Mouse (Mus musculus): ENCODE results near the gene Slc39a11. TPM values are rescaled to one million over a fixed set of nuclear protein-coding genes. Genes with fewer than 3 reads are reported as not detected.
A peak's percentile ranks its signal among the peaks of the same experiment; 100 is the strongest.

Gene Slc39a11
- polyA plus RNA-seq, 1 experiment from 2014 or later = 38.5 TPM

- H3K4me2 ChIP-seq (ENCODE audit: low read length) = no peak overlapping the region
- H3K27ac ChIP-seq (ENCODE audit: low read length) = no peak overlapping the region
- H3K9ac ChIP-seq (ENCODE audit: low read depth, low read length) = no peak overlapping the region
- no peak overlapping the region for H3K4me3 ChIP-seq (ENCODE audit: low read depth, low read length)
- ATAC-seq = no peak
- H3K36me3 ChIP-seq (ENCODE audit: control insufficient read depth, insufficient read depth, low read length) = no peaks in the 10 kb centered on the region
- H3K9me3 ChIP-seq (replicated peaks; ENCODE audit: control insufficient read depth, low read length, poor library complexity, severe bottlenecking) = no peaks in the 10 kb centered on the region
- H3K4me1 ChIP-seq (ENCODE audit: control insufficient read depth, insufficient read depth, low read length) = no peaks in the 10 kb centered on the region; the same call in none of the 2 replicates
- WGBS = 86% methylated on average over 14 of the region's 14 CpGs
- no peaks in the 10 kb centered on the region for H3K27me3 ChIP-seq (ENCODE audit: control insufficient read depth, insufficient read depth, low read depth, low read length)
Observed at GRCm38 (mm10) chr11:113259712-113260382, 390.0 kb downstream of the Slc39a11 start.

- no peak overlapping the region for H3K27ac ChIP-seq (ENCODE audit: low read length)
- 94% methylated on average over 6 of the region's 6 CpGs for WGBS
- no peak for ATAC-seq
- no peak overlapping the region for H3K4me2 ChIP-seq (ENCODE audit: low read length)
- no peaks in the 10 kb centered on the region for H3K36me3 ChIP-seq (ENCODE audit: control insufficient read depth, insufficient read depth, low read length)
- H3K4me3 ChIP-seq (ENCODE audit: low read depth, low read length) = no peak overlapping the region
- no peaks in the 10 kb centered on the region for H3K9me3 ChIP-seq (replicated peaks; ENCODE audit: control insufficient read depth, low read length, poor library complexity, severe bottlenecking)
- H3K9ac ChIP-seq (ENCODE audit: low read depth, low read length) = no peak overlapping the region
- no peaks in the 10 kb centered on the region for H3K27me3 ChIP-seq (ENCODE audit: control insufficient read depth, insufficient read depth, low read depth, low read length)
- H3K4me1 ChIP-seq (ENCODE audit: control insufficient read depth, insufficient read depth, low read length) = no peaks in the 10 kb centered on the region; the same call in none of the 2 replicates
Observed at GRCm38 (mm10) chr11:113258016-113258415, 391.9 kb downstream of the Slc39a11 start.

DNA sequence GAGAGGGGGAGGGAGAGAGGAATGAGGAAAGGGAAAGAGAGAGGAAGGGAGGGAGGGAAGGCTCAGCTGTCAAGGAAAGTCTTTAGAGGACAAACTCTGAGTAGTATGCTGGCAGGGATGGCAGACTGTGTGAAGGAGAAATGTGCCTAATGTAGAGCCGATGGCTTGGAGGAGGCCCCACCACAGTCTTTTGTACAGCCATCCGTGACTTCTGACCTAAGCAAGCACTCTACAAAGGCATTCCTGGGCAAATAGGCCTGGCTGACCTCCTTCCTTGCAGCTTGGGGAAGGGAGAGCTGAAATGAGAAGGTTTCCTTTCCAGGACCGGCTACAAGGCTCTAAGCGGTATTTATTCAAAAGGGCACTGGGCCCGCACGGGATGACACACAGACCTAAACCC lies 395.2 kb downstream of the Slc39a11 start:
- no peak overlapping the region for H3K4me2 ChIP-seq (ENCODE audit: low read length)
- no peaks in the 10 kb centered on the region for H3K36me3 ChIP-seq (ENCODE audit: control insufficient read depth, insufficient read depth, low read length)
- no peaks in the 10 kb centered on the region for H3K27me3 ChIP-seq (ENCODE audit: control insufficient read depth, insufficient read depth, low read depth, low read length)
- 50% methylated on average over 6 of the region's 6 CpGs for WGBS
- no peak for ATAC-seq
- no peak overlapping the region for H3K9ac ChIP-seq (ENCODE audit: low read depth, low read length)
- H3K9me3 ChIP-seq (replicated peaks; ENCODE audit: control insufficient read depth, low read length, poor library complexity, severe bottlenecking) = no peaks in the 10 kb centered on the region
- H3K27ac ChIP-seq (ENCODE audit: low read length) = no peak overlapping the region
- no peak overlapping the region for H3K4me3 ChIP-seq (ENCODE audit: low read depth, low read length)
- no peaks in the 10 kb centered on the region for H3K4me1 ChIP-seq (ENCODE audit: control insufficient read depth, insufficient read depth, low read length)

DNA sequence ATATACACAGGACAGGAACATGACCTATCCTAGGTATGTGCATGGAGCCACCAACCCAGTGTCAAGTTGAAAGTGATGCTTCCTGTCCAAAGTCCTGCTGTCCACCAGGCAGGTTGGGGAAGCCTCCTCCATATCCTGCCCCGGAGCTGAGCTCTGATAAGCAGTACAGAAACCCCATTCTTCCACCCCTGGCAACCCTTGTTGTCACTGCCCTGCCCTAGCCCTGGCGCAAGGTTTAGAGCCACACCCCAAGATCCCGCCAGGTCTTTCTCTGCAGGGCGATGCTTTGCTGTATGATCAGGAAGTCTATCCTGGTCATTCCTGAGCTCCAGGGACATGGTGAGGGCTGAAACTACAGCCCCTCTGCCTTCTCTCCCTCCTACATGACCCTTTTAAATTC lies 396.7 kb downstream of the Slc39a11 start:
- WGBS = 96% methylated on average over 4 of the region's 4 CpGs
- no peak overlapping the region for H3K4me2 ChIP-seq (ENCODE audit: low read length)
- no peaks in the 10 kb centered on the region for H3K9me3 ChIP-seq (replicated peaks; ENCODE audit: control insufficient read depth, low read length, poor library complexity, severe bottlenecking)
- H3K27ac ChIP-seq (ENCODE audit: low read length) = no peak overlapping the region
- no peak overlapping the region for H3K9ac ChIP-seq (ENCODE audit: low read depth, low read length)
- no peaks in the 10 kb centered on the region for H3K36me3 ChIP-seq (ENCODE audit: control insufficient read depth, insufficient read depth, low read length)
- no peak for ATAC-seq
- H3K4me3 ChIP-seq (ENCODE audit: low read depth, low read length) = no peak overlapping the region
- H3K4me1 ChIP-seq (ENCODE audit: control insufficient read depth, insufficient read depth, low read length) = no peaks in the 10 kb centered on the region
- H3K27me3 ChIP-seq (ENCODE audit: control insufficient read depth, insufficient read depth, low read depth, low read length) = no peaks in the 10 kb centered on the region

- Histone ChIP-seq H3K4me3 (ENCODE audit: low read depth, low read length) (no peak overlapping the region), H3K4me1 (ENCODE audit: control insufficient read depth, insufficient read depth, low read length) (no peaks in the 10 kb centered on the region), H3K4me2 (ENCODE audit: low read length) (no peak overlapping the region), H3K27ac (ENCODE audit: low read length) (no peak overlapping the region), H3K36me3 (ENCODE audit: control insufficient read depth, insufficient read depth, low read length) (no peaks in the 10 kb centered on the region), H3K27me3 (ENCODE audit: control insufficient read depth, insufficient read depth, low read depth, low read length) (no peaks in the 10 kb centered on the region), H3K9me3 (replicated peaks; ENCODE audit: control insufficient read depth, low read length, poor library complexity, severe bottlenecking) (no peaks in the 10 kb centered on the region), H3K9ac (ENCODE audit: low read depth, low read length) (no peak overlapping the region)
- 98% methylated on average over 7 of the region's 7 CpGs for WGBS
- no peak for ATAC-seq
Observed at GRCm38 (mm10) chr11:113251172-113251571, 398.7 kb downstream of the Slc39a11 start.

- Histone ChIP-seq H3K4me2 (ENCODE audit: low read length) (no peak overlapping the region), H3K4me1 (ENCODE audit: control insufficient read depth, insufficient read depth, low read length) (no peaks in the 10 kb centered on the region), H3K27ac (ENCODE audit: low read length) (no peak overlapping the region), H3K4me3 (ENCODE audit: low read depth, low read length) (no peak overlapping the region), H3K9ac (ENCODE audit: low read depth, low read length) (no peak overlapping the region), H3K36me3 (ENCODE audit: control insufficient read depth, insufficient read depth, low read length) (no peaks in the 10 kb centered on the region), H3K27me3 (ENCODE audit: control insufficient read depth, insufficient read depth, low read depth, low read length) (no peaks in the 10 kb centered on the region), H3K9me3 (replicated peaks; ENCODE audit: control insufficient read depth, low read length, poor library complexity, severe bottlenecking) (no peaks in the 10 kb centered on the region; the same call in 1 of the 2 replicates)
- no peak for ATAC-seq
- 86% methylated on average over 9 of the region's 9 CpGs for WGBS
Observed at GRCm38 (mm10) chr11:113246475-113246874, 403.4 kb downstream of the Slc39a11 start.

- Histone ChIP-seq H3K9ac (ENCODE audit: low read depth, low read length) (no peak overlapping the region), H3K4me2 (ENCODE audit: low read length) (no peak overlapping the region), H3K27me3 (ENCODE audit: control insufficient read depth, insufficient read depth, low read depth, low read length) (no peaks in the 10 kb centered on the region), H3K27ac (ENCODE audit: low read length) (peak overlapping the region; percentile 17; the same call in 1 of the 2 replicates), H3K9me3 (replicated peaks; ENCODE audit: control insufficient read depth, low read length, poor library complexity, severe bottlenecking) (no peaks in the 10 kb centered on the region; the same call in 1 of the 2 replicates), H3K4me3 (ENCODE audit: low read depth, low read length) (no peak overlapping the region), H3K36me3 (ENCODE audit: control insufficient read depth, insufficient read depth, low read length) (no peaks in the 10 kb centered on the region), H3K4me1 (ENCODE audit: control insufficient read depth, insufficient read depth, low read length) (no peaks in the 10 kb centered on the region)
- 45% methylated on average over 10 of the region's 10 CpGs for WGBS
- no peak for ATAC-seq
Observed at GRCm38 (mm10) chr11:113245666-113246065, 404.2 kb downstream of the Slc39a11 start.

DNA sequence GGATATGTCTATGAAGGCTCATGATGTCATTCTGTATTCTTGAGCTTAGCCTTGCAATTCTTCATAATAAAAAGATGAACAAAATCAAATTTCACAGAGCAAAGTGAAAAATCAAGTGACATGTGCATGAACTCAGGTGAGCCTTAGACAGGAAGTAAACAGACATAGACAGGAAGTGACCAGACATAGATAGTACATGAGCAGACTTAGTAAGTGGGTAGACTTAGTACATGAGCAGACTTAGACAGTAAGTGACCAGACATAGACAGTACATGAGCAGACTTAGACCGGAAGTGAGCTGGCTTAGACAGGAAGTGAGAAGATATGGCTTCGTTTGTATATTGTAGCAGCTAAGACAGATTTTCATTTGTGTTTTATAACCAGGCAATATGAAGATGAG lies 415.4 kb downstream of the Slc39a11 start:
- Histone ChIP-seq H3K36me3 (ENCODE audit: control insufficient read depth, insufficient read depth, low read length) (no peaks in the 10 kb centered on the region), H3K9ac (ENCODE audit: low read depth, low read length) (no peak overlapping the region), H3K4me1 (ENCODE audit: control insufficient read depth, insufficient read depth, low read length) (peaks cover 6% of the 10 kb centered on the region; the same call in 1 of the 2 replicates), H3K4me2 (ENCODE audit: low read length) (no peak overlapping the region), H3K27ac (ENCODE audit: low read length) (no peak overlapping the region), H3K27me3 (ENCODE audit: control insufficient read depth, insufficient read depth, low read depth, low read length) (no peaks in the 10 kb centered on the region), H3K9me3 (replicated peaks; ENCODE audit: control insufficient read depth, low read length, poor library complexity, severe bottlenecking) (no peaks in the 10 kb centered on the region), H3K4me3 (ENCODE audit: low read depth, low read length) (no peak overlapping the region)
- no peak for ATAC-seq
- 91% methylated on average over 2 of the region's 2 CpGs for WGBS

DNA sequence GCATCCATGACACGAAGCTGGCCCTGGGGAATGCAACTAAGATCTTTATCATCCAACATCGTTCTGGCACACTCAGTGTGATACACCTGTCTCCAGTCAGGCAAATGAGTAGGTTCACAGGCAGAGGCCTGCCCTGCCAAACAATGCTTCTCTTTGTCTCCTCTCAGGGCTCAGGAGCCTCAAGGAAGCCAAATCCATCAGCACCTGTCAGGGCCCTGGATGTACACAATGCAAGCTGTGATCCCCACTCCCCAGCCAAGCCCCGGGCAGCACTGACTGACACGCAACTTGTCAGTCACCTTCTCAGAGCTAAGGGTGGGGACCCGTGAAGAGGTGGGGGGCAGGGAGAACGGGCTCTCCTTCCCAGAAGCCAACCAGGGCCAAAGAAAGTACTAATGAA lies 417.8 kb downstream of the Slc39a11 start:
- Histone ChIP-seq H3K4me1 (ENCODE audit: control insufficient read depth, insufficient read depth, low read length) (peaks cover 6% of the 10 kb centered on the region; the same call in 1 of the 2 replicates), H3K27ac (ENCODE audit: low read length) (no peak overlapping the region), H3K9ac (ENCODE audit: low read depth, low read length) (no peak overlapping the region), H3K4me3 (ENCODE audit: low read depth, low read length) (no peak overlapping the region), H3K4me2 (ENCODE audit: low read length) (no peak overlapping the region), H3K27me3 (ENCODE audit: control insufficient read depth, insufficient read depth, low read depth, low read length) (peaks cover 4% of the 10 kb centered on the region; the same call in 1 of the 2 replicates), H3K36me3 (ENCODE audit: control insufficient read depth, insufficient read depth, low read length) (no peaks in the 10 kb centered on the region), H3K9me3 (replicated peaks; ENCODE audit: control insufficient read depth, low read length, poor library complexity, severe bottlenecking) (no peaks in the 10 kb centered on the region)
- 17% methylated on average over 6 of the region's 6 CpGs for WGBS
- no peak for ATAC-seq

All from midbrain, embryonic 16.5 days (tissue).